Mouse (Mus musculus): ENCODE data around the gene Lmbrd1. TPM values are rescaled to one million over a fixed set of nuclear protein-coding genes. Genes with fewer than 3 reads are reported as not detected.

Gene Lmbrd1
- polyA plus RNA-seq, 1 experiment from 2014 or later = 31.2 TPM

Other genes with a start within 250 kb of the Lmbrd1 start
- gene Col19a1, start 91.2 kb upstream of the Lmbrd1 start, polyA plus RNA-seq (2015; fragmentation: Nextera tagmentation; extraction: Ambion mirVana) = 0.48 and 1.0 TPM in 2 replicates

Data from forebrain, embryonic 13.5 days (tissue).